Mouse (Mus musculus) neural tube, postnatal 0 days (tissue): ENCODE measurements around the gene Tceal8. TPM values are rescaled to one million over a fixed set of nuclear protein-coding genes. Genes with fewer than 3 reads are reported as not detected.

ENCODE experiments used
- microRNA-seq: library from miRNA; unstranded; fragments of <30 nt; microRNA quantifications from one replicate; pipeline ENCODE4, GENCODE M21; 2016
- polyA plus RNA-seq: library from polyadenylated mRNA; unstranded; fragments of >200 nt; fragmentation: Nextera tagmentation; extraction: Ambion mirVana; gene quantifications from 2 replicates; pipeline ENCODE4 v1.2.1, GENCODE M21; 2015

The Tceal8 gene
- polyA plus RNA-seq, result 121 and 140 TPM in 2 replicates

GRCm38 (mm10) chrX:136172118-136172551, at the start of gene Tceal8:
TSS of gene Tceal8 (minus strand) at chrX:136172342.

GRCm38 (mm10) chrX:136214729-136215677, 42.9 kb upstream of the Tceal8 start, which contains the start of the genes Tceal7 and Bex1:
TSS of gene Tceal7 (plus strand) at chrX:136214779.
TSS of gene Bex1 (minus strand) at chrX:136215513.

GRCm38 (mm10) chrX:136203664-136204066, 31.5 kb upstream of the Tceal8 start, which contains the start of gene Tceal5:
TSS of gene Tceal5 (minus strand) at chrX:136203876.

GRCm38 (mm10) chrX:136138827-136139639, 33.1 kb downstream of the Tceal8 start, which contains the start of gene Bex4:
TSS of gene Bex4 (plus strand) at chrX:136138996.

Small RNA genes within 50 kb of the gene (microRNA-seq; reads per million reads assigned to microRNA genes)
- gene Mir6383, result not detected

Other genes starting within 250 kb of the Tceal8 start
- 324 and 331 TPM in 2 replicates for gene Arxes2, start 178.5 kb downstream of the Tceal8 start, polyA plus RNA-seq
- gene Arxes1, start 139.0 kb downstream of the Tceal8 start, polyA plus RNA-seq, result 197 and 203 TPM in 2 replicates
- 828 and 975 TPM in 2 replicates for gene Bex2, start 104.1 kb downstream of the Tceal8 start, polyA plus RNA-seq
- 0.05 TPM in 1 of 2 replicates, not detected in the other for gene Nxf3, start 87.1 kb downstream of the Tceal8 start, polyA plus RNA-seq
- 138 and 148 TPM in 2 replicates for gene Bex4, start 33.3 kb downstream of the Tceal8 start, polyA plus RNA-seq
- 52.4 and 65.4 TPM in 2 replicates for gene Tceal5, start 31.5 kb upstream of the Tceal8 start, polyA plus RNA-seq
- gene Tceal7, start 42.4 kb upstream of the Tceal8 start, polyA plus RNA-seq, result 4.8 and 5.7 TPM in 2 replicates
- gene Bex1, start 43.2 kb upstream of the Tceal8 start, polyA plus RNA-seq, result 276 and 299 TPM in 2 replicates
- 245 and 250 TPM in 2 replicates for gene Tceal9, start 72.7 kb upstream of the Tceal8 start, polyA plus RNA-seq
- gene Bex3, start 97.9 kb upstream of the Tceal8 start, polyA plus RNA-seq, result 914 and 970 TPM in 2 replicates